Mouse (Mus musculus) yolk sac, embryonic 10.5 days (tissue): ENCODE measurements at regions not wholly inside any gene's neighbourhood (a gene's known extent, or its start where the extent isn't known, plus 50 kb on each side); places are given as distances from the start of the nearest gene placed in this dataset.

ENCODE experiments used
- DNase-seq: peaks from one replicate; pipeline ENCODE4 v3.0.0-alpha.2; 2017; ENCODE audit warnings: low spot score

GRCm38 (mm10) chr1:82168158-82168557, 64.8 kb upstream of the Gm9747 start:
- no peak for DNase-seq

DNA sequence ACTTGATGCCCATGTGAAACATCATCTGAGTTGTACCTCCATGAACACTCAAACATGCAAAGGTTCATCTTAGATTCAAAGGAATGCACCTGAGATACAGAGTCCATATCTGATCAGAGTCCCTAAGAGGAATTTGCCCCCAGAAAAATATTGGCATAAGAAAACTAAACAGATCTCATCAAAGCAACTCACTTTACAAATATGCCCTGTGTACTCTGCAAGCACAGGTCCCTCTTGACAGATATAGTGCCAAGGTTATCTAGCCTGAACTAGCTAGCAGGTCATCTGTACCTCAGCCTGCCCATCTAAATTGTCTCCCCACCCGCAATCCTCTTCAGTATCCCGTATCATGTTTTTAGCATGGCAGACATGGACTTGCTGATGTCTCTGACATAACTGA, 64.0 kb upstream of the Gm9747 start:
- no peak for DNase-seq

- no peak for DNase-seq
These were observed 52.5 kb upstream of the Gm9747 start for GRCm38 (mm10) chr1:82180427-82180826.
